Mouse (Mus musculus): ENCODE data around the gene Polr3b. TPM values are rescaled to one million over a fixed set of nuclear protein-coding genes. Genes with fewer than 3 reads are reported as not detected.

Gene Polr3b
- 39.4 TPM for polyA plus RNA-seq (2017; shearing (Covaris generic))

GRCm38 (mm10) chr10:84621826-84622790, at the start of gene Polr3b:
TSS of gene Polr3b (plus strand) at chr10:84622292.

GRCm38 (mm10) chr10:84576395-84577070, 45.6 kb upstream of the Polr3b start, which contains the start of gene Tcp11l2:
TSS of gene Tcp11l2 (plus strand) at chr10:84576626.

GRCm38 (mm10) chr10:84755786-84756203, 133.7 kb downstream of the Polr3b start, which contains the start of gene Rfx4:
TSS of gene Rfx4 (plus strand) at chr10:84756062.

Other genes with a start within 250 kb of the Polr3b start
- not detected for gene Nuak1, start 181.7 kb upstream of the Polr3b start, polyA plus RNA-seq (2017; shearing (Covaris generic))
- gene Ckap4, start 88.2 kb upstream of the Polr3b start, polyA plus RNA-seq (2017; shearing (Covaris generic)), result 1.4 TPM
- 805 TPM for gene Tcp11l2, start 45.7 kb upstream of the Polr3b start, polyA plus RNA-seq (2017; shearing (Covaris generic))
- not detected for gene Rfx4, start 133.8 kb downstream of the Polr3b start, polyA plus RNA-seq (2017; shearing (Covaris generic))